Comparison of ENCODE assay signal across 23 mouse cellular contexts in the genomic region with DNA sequence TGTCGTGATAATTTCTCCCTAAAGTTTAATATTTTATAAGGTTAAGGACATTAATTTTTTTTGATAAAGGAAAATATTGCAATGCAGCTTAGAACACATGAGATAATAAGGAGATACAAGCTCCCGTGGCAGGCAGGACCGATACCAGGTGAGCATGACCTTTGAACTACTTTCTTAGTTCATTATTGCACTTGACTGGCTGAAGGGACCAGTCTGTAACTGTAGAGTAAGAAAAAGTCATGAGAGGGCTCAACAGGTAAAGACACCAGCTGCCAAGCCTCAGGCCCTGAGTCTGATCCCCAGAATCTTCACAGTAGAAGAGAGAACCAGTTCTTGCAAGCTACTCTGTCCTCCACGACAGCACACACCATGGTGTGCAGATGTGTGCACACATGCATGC. TPM values are rescaled to one million over a fixed set of nuclear protein-coding genes. Genes with fewer than 3 reads are reported as not detected.
"Had no signal": no experiment of that assay in that cellular context is flagged by ENCODE, and none has a peak within 500 bp of the region (broad histone marks: within the 10 kb centered on the region; RNA-seq: fewer than 3 reads in every experiment).

No protein-coding gene starts in this region.

- DNase-seq: retina, postnatal 1 day; right cerebral cortex, adult 18-20 months; right cerebral cortex, postnatal 14 days; right cerebral cortex, postnatal 25 days; right cerebral cortex, postnatal 4 days; spleen, adult 18-20 months; thymus, adult 18-20 months; thymus, adult 2 months; thymus, postnatal 14 days; thymus, postnatal 25 days; thymus, postnatal 36 days; thymus, postnatal 4 days had no signal

- H3K4me3 ChIP-seq: neural tube, embryonic 15.5 days; stomach, embryonic 15.5 days had no signal

- H3K4me1 ChIP-seq: stomach, embryonic 15.5 days had no signal

- H3K9ac ChIP-seq: neural tube, embryonic 15.5 days; stomach, embryonic 15.5 days had no signal

- H3K4me2 ChIP-seq: neural tube, embryonic 15.5 days; stomach, embryonic 15.5 days had no signal

- H3K36me3 ChIP-seq: neural tube, embryonic 15.5 days; stomach, embryonic 15.5 days had no signal

- H3K27ac ChIP-seq: neural tube, embryonic 15.5 days; stomach, embryonic 15.5 days; stomach, postnatal 0 days had no signal

- H3K9me3 ChIP-seq: neural tube, embryonic 15.5 days; stomach, embryonic 15.5 days had no signal

- H3K27me3 ChIP-seq: neural tube, embryonic 15.5 days; stomach, embryonic 15.5 days had no signal

RNA-seq across cellular contexts. Expression of gene Nr1h5, which starts 13.0 kb away (rescaled TPM):
- total RNA-seq: neutrophil, adult 5-6 weeks had no signal
- polyA plus RNA-seq: neural tube, embryonic 14.5 days; small intestine, adult 2 months; spleen, adult 2 months; stomach, embryonic 14.5 days; stomach, postnatal 0 days; thymus, postnatal 0 days; urinary bladder, adult 2 months had no signal

RNA-seq across cellular contexts. Expression of gene Sycp1, which starts 41.0 kb away (rescaled TPM):
- total RNA-seq: neutrophil, adult 5-6 weeks had no signal
- polyA plus RNA-seq: neural tube, embryonic 14.5 days; neural tube, embryonic 15.5 days; small intestine, adult 2 months; spleen, adult 2 months; stomach, embryonic 14.5 days; stomach, embryonic 15.5 days; stomach, embryonic 16.5 days; stomach, postnatal 0 days; thymus, adult 2 months; thymus, postnatal 0 days; urinary bladder, adult 2 months had no signal
